Mouse (Mus musculus): ENCODE data around the gene Cst6. TPM values are rescaled to one million over a fixed set of nuclear protein-coding genes. Genes with fewer than 3 reads are reported as not detected.

Cst6 gene
- polyA plus RNA-seq (2017; shearing (Covaris generic)) = 1 to 10 TPM; 3.0 to 5.4 TPM

DNA sequence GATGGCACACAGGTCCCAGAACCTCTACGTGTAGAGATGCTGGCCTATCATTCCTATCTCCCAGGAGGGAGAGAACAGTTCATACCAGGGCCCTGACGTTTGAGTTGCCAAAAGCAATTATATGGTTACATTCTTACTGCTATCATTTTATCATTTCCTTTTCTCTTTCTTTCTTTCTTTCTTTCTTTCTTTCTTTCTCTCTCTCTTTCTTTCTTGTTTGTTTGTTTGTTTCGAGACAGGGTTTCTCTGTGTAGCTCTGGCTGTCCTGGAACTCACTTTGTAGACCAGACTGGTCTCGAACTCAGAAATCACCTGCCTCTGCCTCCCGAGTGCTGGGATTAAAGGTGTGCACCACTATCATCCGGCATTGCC, at the start of gene Cst6:
Gene Cst6, minus strand, starts transcription at position 73 of the 372 bp plus-strand sequence.

DNA sequence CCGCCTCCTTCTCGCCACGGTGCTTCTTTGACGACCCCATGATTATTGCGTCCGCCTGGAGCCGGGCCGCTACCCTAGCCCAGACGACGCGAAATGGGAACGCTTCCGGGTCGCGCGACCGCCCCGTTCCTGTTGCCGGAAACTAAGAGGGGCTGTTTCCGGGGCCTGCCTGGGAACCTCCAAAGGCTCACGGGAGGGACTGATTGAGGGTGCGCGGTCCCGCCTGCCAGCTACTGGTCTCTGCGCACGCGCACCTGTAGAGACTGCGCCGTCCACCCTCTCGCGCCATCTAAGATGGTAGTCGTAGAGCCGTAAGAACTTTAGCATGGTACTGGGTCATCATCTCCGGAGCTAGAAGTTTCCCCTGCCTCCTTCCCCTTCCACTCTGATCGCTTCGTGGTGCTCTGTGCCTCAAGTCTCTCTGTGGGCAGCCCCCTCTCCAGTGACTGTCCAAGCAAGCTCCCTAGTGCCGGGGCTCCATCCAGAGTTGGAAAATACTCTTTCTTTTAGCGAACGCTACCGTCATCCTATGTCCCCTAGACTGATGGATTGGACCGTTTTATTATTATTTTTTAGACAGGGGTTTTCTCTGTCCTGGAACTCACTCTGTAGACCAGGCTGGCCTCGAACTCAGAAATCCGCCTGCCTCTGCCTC, 39.3 kb upstream of the Cst6 start, which contains the start of gene Sart1:
Gene Sart1, minus strand, starts transcription at position 116 of the 655 bp plus-strand sequence.

GRCm38 (mm10) chr19:5367053-5367359, 17.6 kb upstream of the Cst6 start, which contains the start of gene Banf1:
Gene Banf1 (minus strand): TSS chr19:5367168.

DNA sequence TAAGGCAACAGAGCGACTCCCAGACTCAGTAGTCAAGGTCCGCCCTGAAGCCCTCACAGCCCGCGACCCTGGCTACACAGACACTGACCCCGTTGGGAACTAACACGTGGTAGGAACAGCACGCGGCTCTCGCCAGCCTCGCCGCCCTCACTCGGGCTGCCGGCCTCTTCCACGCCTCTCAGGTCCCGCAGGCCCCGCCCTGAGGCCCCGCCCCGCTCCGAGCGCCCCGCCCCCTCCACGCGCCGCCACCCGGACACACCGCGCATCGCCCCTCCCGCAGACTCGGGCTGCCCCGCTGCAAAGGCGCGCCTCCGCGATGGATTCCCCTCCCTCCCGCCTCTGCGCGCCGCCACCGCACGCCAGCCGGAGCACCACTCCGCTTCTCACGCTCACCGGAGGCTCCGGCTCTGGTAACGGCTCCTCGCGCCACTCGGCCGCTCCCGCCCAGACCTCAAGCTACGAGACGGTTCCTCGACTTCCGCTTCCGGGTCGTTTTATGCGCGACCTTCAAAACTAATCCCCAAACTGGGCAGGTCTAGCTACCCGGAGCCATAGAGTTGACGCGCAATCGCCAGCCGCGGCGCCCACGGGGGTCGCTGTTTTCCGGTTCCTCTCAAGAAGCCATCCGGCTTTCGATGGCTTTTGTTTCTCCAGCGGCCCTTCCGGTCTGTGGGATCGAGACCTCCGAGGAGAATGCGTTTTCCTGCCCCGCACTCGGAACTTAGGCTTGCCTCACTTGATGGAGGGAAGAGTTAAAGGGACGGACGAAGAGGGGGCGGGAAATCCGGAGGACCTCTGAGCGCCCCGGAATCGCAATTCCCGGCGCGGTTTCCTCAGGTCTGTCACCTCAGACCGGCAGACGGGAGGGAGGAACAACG, 17.0 kb upstream of the Cst6 start, which contains the start of gene Eif1ad:
Gene Eif1ad, plus strand, starts transcription at position 567 of the 878 bp plus-strand sequence.

DNA sequence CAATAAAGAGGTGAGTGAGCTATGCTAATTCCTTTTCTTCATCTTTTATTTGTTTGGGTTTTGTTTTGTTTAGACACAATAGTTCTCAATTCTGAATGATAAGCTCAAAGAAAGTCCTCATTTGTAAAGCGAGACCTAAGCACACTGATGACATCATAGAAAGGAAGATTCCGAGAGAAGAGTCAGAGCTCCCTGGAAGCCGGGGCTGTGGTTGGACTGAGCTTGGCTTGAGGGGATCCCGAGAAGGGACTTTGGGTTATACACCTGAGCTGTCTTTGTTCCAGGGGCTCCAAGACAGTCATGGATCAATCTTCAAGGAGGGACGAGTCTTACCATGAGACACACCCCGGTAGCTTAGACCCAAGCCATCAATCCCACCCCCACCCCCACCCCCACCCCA, 13.9 kb downstream of the Cst6 start, which contains the start of gene Catsper1:
Gene Catsper1, plus strand, starts transcription at position 301 of the 400 bp plus-strand sequence.

GRCm38 (mm10) chr19:5297903-5298800, 51.2 kb downstream of the Cst6 start, which contains the start of gene Gal3st3:
Gene Gal3st3 (plus strand): TSS chr19:5298331.

DNA sequence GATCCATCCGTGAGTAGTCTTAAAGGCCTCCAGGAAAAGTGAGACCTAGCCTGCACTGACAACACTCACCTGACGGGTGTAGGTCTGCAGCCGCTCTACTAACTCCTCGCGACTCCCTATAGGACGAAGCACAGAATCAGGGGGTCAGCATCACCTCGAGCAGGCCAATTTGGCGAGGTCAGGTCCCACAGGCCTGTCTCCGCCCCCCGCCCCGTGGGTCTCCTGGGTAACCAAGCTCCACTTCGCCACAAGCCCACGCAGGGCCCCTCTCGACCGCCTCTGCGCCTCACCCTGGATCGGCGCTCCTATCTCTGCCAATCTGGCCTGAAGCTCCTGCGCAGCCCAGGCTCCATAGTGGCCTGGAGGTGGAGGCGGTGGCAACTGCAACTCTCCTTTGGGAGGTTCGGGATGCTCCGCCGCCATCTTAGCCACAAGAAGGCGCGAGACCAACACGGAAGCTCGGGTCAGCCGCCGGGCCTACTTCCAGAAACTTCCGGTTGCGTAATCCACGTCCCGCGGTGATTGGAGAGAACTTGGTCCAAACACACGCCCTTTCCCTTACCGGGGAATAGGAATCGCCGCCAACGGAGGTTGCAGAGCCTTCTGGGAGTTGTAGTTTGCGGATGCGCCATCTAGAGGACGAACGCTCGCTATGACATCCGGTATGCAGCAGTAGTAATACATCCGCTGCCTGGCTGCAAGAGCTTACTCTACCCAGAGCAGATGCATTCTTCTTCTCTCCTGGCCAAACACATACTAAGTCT, 54.2 kb downstream of the Cst6 start, which contains the start of gene Sf3b2:
Gene Sf3b2, minus strand, starts transcription at position 484 of the 764 bp plus-strand sequence.

Other genes with a start within 250 kb of the Cst6 start
- 100 to 1,000 TPM; 225 to 243 TPM for gene Rab1b, start 242.5 kb downstream of the Cst6 start, polyA plus RNA-seq (2017; shearing (Covaris generic))
- 1 to 10 TPM; 2.6 to 4.1 TPM for gene Klc2, start 231.0 kb downstream of the Cst6 start, polyA plus RNA-seq (2017; shearing (Covaris generic))
- 100 to 1,000 TPM in 1 of 2 experiments, 10 to 100 TPM in 1; 73.5 to 129 TPM for gene Pacs1, start 76.5 kb downstream of the Cst6 start, polyA plus RNA-seq (2017; shearing (Covaris generic))
- 100 to 1,000 TPM; 293 to 325 TPM for gene Sf3b2, start 54.1 kb downstream of the Cst6 start, polyA plus RNA-seq (2017; shearing (Covaris generic))
- under 1 TPM; 0.10 to 0.39 TPM for gene Gal3st3, start 51.2 kb downstream of the Cst6 start, polyA plus RNA-seq (2017; shearing (Covaris generic))
- gene Catsper1, start 13.8 kb downstream of the Cst6 start, polyA plus RNA-seq (2017; shearing (Covaris generic)) = under 1 TPM in 1 of 2 experiments, not detected in 1; 0.07 TPM
- gene Eif1ad, start 17.2 kb upstream of the Cst6 start, polyA plus RNA-seq (2017; shearing (Covaris generic)) = 10 to 100 TPM; 51.1 to 61.3 TPM
- gene Banf1, start 17.6 kb upstream of the Cst6 start, polyA plus RNA-seq (2017; shearing (Covaris generic)) = 100 to 1,000 TPM; 260 to 336 TPM
- 100 to 1,000 TPM; 177 to 178 TPM for gene Sart1, start 39.1 kb upstream of the Cst6 start, polyA plus RNA-seq (2017; shearing (Covaris generic))
- gene Tsga10ip, start 53.0 kb upstream of the Cst6 start, polyA plus RNA-seq (2017; shearing (Covaris generic)) = 1 to 10 TPM in 1 of 2 experiments, under 1 TPM in 1; 0.94 to 1.5 TPM
- 100 to 1,000 TPM; 175 to 253 TPM for gene Drap1, start 75.4 kb upstream of the Cst6 start, polyA plus RNA-seq (2017; shearing (Covaris generic))
- 10 to 100 TPM; 35.9 to 38.9 TPM for gene AI837181, start 75.6 kb upstream of the Cst6 start, polyA plus RNA-seq (2017; shearing (Covaris generic))
- gene Fosl1, start 98.0 kb upstream of the Cst6 start, polyA plus RNA-seq (2017; shearing (Covaris generic)) = under 1 TPM in 1 of 2 experiments, not detected in 1; 0.10 TPM
- gene Ccdc85b, start 108.3 kb upstream of the Cst6 start, polyA plus RNA-seq (2017; shearing (Covaris generic)) = 10 to 100 TPM; 10.6 to 11.9 TPM
- gene Fibp, start 111.0 kb upstream of the Cst6 start, polyA plus RNA-seq (2017; shearing (Covaris generic)) = 100 to 1,000 TPM; 135 to 140 TPM
- gene Ctsw, start 118.9 kb upstream of the Cst6 start, polyA plus RNA-seq (2017; shearing (Covaris generic)) = 100 to 1,000 TPM; 166 to 186 TPM
- gene Efemp2, start 124.4 kb upstream of the Cst6 start, polyA plus RNA-seq (2017; shearing (Covaris generic)) = 1 to 10 TPM; 1.6 to 3.1 TPM
- gene Mus81, start 138.8 kb upstream of the Cst6 start, polyA plus RNA-seq (2017; shearing (Covaris generic)) = 10 to 100 TPM; 56.5 to 60.6 TPM
- 1,000 to 10,000 TPM; 4,073 to 4,463 TPM for gene Cfl1, start 140.9 kb upstream of the Cst6 start, polyA plus RNA-seq (2017; shearing (Covaris generic))
- gene 1700020D05Rik, start 154.2 kb upstream of the Cst6 start, polyA plus RNA-seq (2017; shearing (Covaris generic)) = under 1 TPM in 1 of 2 experiments, not detected in 1; 0.22 TPM
- gene Snx32, start 161.0 kb upstream of the Cst6 start, polyA plus RNA-seq (2017; shearing (Covaris generic)) = 10 to 100 TPM; 10.7 to 22.0 TPM
- under 1 TPM in 1 of 2 experiments, not detected in 1; 0.57 TPM for gene Ovol1, start 211.1 kb upstream of the Cst6 start, polyA plus RNA-seq (2017; shearing (Covaris generic))
- gene Ap5b1, start 218.5 kb upstream of the Cst6 start, polyA plus RNA-seq (2017; shearing (Covaris generic)) = 10 to 100 TPM; 11.7 to 22.5 TPM

Data from activated CD4-positive, CD25-positive, alpha-beta regulatory T cell (primary cell).